Mouse (Mus musculus) forebrain, embryonic 14.5 days (tissue): ENCODE results near the gene Setdb2. TPM values are rescaled to one million over a fixed set of nuclear protein-coding genes. Genes with fewer than 3 reads are reported as not detected.
A peak's percentile ranks its signal among the peaks of the same experiment; 100 is the strongest.

Source experiments
- ATAC-seq: fragments of 200-750 bp; cut with Nextera tagmentation; 2 replicates; pipeline ENCODE4 v1.8.0; 2017; ENCODE audit warnings: mild to moderate bottlenecking, moderate library complexity
- DNase-seq: peaks from one replicate; pipeline ENCODE4 v3.0.0-alpha.2; 2015; ENCODE audit warnings: low spot score
- H3K27ac ChIP-seq: fragments of 300-500 bp; sonication (generic); 2 replicates; pipeline ENCODE4 v1.5.1; 2014; ENCODE audit warnings: low read depth, mild to moderate bottlenecking, control low read depth, low read length, moderate library complexity
- H3K27me3 ChIP-seq: fragments of 300-500 bp; sonication (generic); replicated peaks from 2 replicates; pipeline ENCODE4 v1.6.1; 2014; ENCODE audit warnings: low read length, control low read depth, mixed read lengths; ENCODE audit not compliant: control insufficient read depth, insufficient read depth
- H3K36me3 ChIP-seq: fragments of 300-500 bp; sonication (generic); 2 replicates; pipeline ENCODE4 v1.6.1; 2014; ENCODE audit warnings: low read length, control low read depth; ENCODE audit not compliant: control insufficient read depth, insufficient read depth
- H3K4me1 ChIP-seq: fragments of 300-500 bp; sonication (generic); 2 replicates; pipeline ENCODE4 v1.6.1; 2014; ENCODE audit warnings: antibody characterized with exemption, low read length, control low read depth; ENCODE audit not compliant: control insufficient read depth, insufficient read depth
- H3K4me2 ChIP-seq: fragments of 300-500 bp; sonication (generic); 2 replicates; pipeline ENCODE4 v1.6.1; 2014; ENCODE audit warnings: mild to moderate bottlenecking, control low read depth, low read length
- H3K4me3 ChIP-seq: fragments of 300-500 bp; sonication (generic); 2 replicates; pipeline ENCODE4 v1.5.1; 2014; ENCODE audit warnings: low read depth, low read length, control low read depth
- H3K9ac ChIP-seq: fragments of 300-500 bp; sonication (generic); 2 replicates; pipeline ENCODE4 v1.6.1; 2014; ENCODE audit warnings: mild to moderate bottlenecking, low read length, control low read depth, moderate library complexity
- H3K9me3 ChIP-seq: fragments of 300-500 bp; sonication (generic); replicated peaks from 2 replicates; pipeline ENCODE4 v1.6.1; 2016; ENCODE audit warnings: low read length, control low read depth, mixed read lengths; ENCODE audit not compliant: control insufficient read depth
- WGBS: fragments of 180-500 bp; shearing (Covaris S2); extraction: QIAGEN DNeasy Blood & Tissue Kit; methylation state at CpG from one replicate; pipeline ENCODE4 v1.1.7; 2014; 5-methylcytosine and 5-hydroxymethylcytosine counted together
- polyA plus RNA-seq: library from polyadenylated mRNA; unstranded; fragments of >200 nt; fragmentation: Nextera tagmentation; extraction: Ambion mirVana; gene quantifications from 2 replicates; pipeline ENCODE4 v1.2.1, GENCODE M21; 2014

Gene Setdb2
- 8.0 and 9.7 TPM in 2 replicates for polyA plus RNA-seq

DNA sequence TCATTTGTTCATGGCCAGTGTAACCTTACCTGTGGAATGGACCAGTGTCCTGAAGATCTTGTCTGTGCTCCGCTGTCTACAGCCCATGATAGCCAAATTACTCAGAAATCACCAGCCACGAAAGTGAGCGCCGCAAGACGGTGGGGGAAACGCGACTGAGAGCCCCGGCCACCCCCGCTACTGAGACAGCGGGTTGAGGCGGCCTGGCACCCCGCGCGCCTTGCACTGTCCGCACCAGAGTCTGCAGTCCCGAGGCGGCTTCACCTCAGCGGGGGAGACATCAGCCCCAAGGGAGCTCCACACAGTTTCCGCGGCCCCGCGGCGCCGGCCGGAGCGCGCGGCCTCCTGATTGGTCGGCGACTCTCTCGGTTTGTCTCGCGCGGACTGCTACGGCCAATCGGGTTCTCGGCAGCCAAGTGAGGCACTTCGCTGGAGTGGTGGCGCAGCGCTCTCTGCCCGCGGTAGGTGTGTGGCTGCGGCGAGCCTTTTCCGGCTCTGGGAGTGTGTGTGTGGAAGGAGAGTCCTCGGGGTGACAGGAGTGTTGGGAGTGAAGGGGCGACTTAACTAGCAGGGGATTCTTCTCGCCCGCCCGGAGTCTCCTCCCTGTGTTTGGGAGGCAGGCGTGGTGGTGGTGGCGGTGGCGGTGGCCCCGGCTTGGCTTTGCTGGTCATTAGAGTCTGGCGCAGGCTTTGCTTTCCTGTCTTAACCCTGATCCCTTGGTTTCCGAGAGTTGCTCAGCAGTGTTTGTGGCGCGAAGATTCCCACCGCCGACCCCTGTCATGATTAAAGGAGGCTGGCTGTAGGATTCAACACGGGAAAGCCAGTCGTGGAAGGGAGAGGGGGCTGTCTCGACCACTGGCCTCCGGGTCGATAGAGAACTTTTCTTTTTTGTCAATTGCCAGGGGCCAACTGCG lies at the start of gene Setdb2, which contains the start of gene Cab39l:
Gene Setdb2 (minus strand): TSS at position 327 of the 914 bp plus-strand sequence.
Gene Cab39l (plus strand): TSS at position 415 of the 914 bp plus-strand sequence.
- Histone ChIP-seq H3K4me3 (peak within 1 kb of the TSS; percentile 77), H3K9ac (peak within 1 kb of the TSS; percentile 90), H3K9me3 (no peaks in the 10 kb centered on the region), H3K27me3 (no peaks in the 10 kb centered on the region), H3K4me1 (0 out of 2 replicates have a peak, but pooled peaks cover 4% of the 10 kb centered on the region), H3K4me2 (peak within 1 kb of the TSS; percentile 86), H3K36me3 (no peaks in the 10 kb centered on the region), H3K27ac (peak within 1 kb of the TSS; percentile 71)
- WGBS, result under 1% methylated on average over 52 of the region's 66 CpGs
- DNase-seq, result peak; percentile 96
- ATAC-seq, result peak; percentile 100

DNA sequence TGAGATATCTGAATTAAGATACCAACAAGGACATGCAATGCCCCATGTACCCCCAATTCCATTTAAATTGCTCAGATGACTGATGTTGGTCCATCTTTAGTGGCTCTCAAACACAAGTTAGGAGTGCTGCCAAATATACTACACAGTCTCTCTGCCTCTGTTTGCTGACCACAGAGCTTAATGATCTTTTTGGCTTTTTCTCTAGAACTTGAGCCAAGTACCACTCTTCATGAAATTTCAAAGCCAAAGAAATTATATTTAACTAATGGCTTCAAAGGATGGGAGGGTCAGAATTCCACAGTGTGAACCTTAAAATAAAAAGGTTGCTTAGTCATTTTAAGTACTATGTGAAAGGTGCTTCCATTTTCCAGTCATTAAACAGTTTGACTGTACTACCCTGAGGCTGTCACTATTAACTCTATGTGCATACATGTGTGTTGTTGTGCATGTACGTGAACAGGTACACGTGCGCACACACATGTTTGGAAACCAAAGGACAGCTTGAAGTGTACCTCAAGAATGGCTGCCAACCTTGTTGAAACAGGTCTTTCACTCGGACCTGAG lies 44.6 kb upstream of the Setdb2 start:
- H3K4me3 ChIP-seq, result no peak overlapping the region
- no peaks in the 10 kb centered on the region for H3K9me3 ChIP-seq
- H3K4me2 ChIP-seq, result no peak overlapping the region
- no peak overlapping the region for H3K27ac ChIP-seq
- 94% methylated on average over 4 of the region's 4 CpGs for WGBS
- H3K9ac ChIP-seq, result no peak overlapping the region
- no peaks in the 10 kb centered on the region for H3K27me3 ChIP-seq
- no peaks in the 10 kb centered on the region for H3K4me1 ChIP-seq
- no peaks in the 10 kb centered on the region for H3K36me3 ChIP-seq
- ATAC-seq, result no peak
- no peak for DNase-seq

DNA sequence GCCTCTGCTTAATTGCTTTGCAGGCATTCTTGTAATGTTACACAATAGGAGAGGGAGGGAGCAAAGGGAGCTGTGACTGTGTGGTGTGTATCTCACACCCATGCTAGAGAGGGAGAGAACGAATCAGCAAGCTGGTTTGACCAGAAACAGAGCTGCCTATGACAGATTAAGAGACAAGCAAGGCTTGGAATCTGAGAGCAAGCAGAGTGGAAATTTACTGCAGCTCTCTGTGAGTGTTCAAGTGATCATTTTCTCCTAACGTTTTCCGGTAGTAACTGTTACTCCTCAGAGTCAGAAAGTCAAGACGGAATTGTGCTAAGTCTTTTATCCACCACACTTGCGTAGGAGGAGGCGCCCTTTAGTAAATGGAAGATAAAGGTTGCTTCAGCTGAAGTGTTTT lies 38.0 kb upstream of the Setdb2 start:
- ATAC-seq (no peak), DNase-seq (no peak)
- 70% methylated on average over 6 of the region's 6 CpGs for WGBS

DNA sequence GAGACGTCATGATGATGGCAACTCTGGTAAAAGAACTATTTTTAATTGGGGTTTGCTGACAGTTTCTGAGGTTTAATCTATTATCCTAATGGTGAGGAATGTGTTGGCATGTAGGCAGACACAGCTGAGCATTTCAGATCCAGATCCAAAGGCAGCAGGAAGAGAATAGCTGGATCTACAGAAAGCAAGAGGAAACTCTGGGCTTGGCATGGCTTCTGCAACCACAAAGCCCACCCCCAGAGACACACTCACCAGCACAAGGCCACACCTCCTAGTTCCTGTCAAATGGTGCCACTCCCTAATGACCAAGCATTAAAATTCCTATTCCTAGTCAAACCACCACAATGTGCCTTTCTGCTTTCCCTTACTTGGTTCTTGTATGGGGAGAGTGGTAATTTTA lies 30.1 kb upstream of the Setdb2 start:
- no peak for ATAC-seq
- H3K36me3 ChIP-seq, result no peaks in the 10 kb centered on the region

More for the DNA sequence above, 38.0 kb upstream of the Setdb2 start:
- H3K4me3 ChIP-seq, result no peak overlapping the region
- H3K4me2 ChIP-seq, result no peak overlapping the region
- H3K9ac ChIP-seq, result no peak overlapping the region
- no peaks in the 10 kb centered on the region for H3K27me3 ChIP-seq
- H3K36me3 ChIP-seq, result no peaks in the 10 kb centered on the region
- H3K27ac ChIP-seq, result no peak overlapping the region
- H3K4me1 ChIP-seq, result no peaks in the 10 kb centered on the region
- no peaks in the 10 kb centered on the region for H3K9me3 ChIP-seq

DNA sequence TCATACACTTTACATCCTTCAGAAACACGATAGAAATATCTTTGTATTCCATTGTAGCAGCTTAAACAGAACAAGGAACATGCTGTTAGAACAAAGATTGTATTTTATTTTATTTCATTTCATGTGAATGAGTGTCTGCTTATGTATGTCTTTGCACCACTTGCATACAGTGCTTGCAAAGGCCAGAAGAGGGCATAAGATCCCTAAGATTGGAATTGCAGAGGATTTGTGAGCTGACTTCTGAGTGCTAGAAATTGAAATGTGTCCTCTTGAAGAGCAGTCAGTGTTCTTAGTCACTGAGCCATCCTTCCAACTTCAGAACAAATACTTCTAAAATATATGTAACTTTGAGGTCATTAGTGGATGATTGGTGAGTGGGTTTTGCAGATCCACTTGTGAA lies 27.1 kb upstream of the Setdb2 start:
- Histone ChIP-seq H3K4me1 (no peaks in the 10 kb centered on the region), H3K27ac (no peak overlapping the region), H3K4me2 (no peak overlapping the region), H3K4me3 (no peak overlapping the region), H3K9me3 (no peaks in the 10 kb centered on the region), H3K9ac (no peak overlapping the region), H3K27me3 (no peaks in the 10 kb centered on the region), H3K36me3 (no peaks in the 10 kb centered on the region)
- DNase-seq, result peak; percentile 16
- 60% methylated on average over 1 of the region's 1 CpGs for WGBS
- no peak for ATAC-seq

More for the DNA sequence above, 30.1 kb upstream of the Setdb2 start:
- WGBS, result 77% methylated on average over 1 of the region's 1 CpGs
- Histone ChIP-seq H3K27ac (no peak overlapping the region), H3K9me3 (no peaks in the 10 kb centered on the region), H3K27me3 (no peaks in the 10 kb centered on the region), H3K4me1 (no peaks in the 10 kb centered on the region), H3K4me3 (no peak overlapping the region), H3K4me2 (no peak overlapping the region), H3K9ac (no peak overlapping the region)
- DNase-seq, result no peak

DNA sequence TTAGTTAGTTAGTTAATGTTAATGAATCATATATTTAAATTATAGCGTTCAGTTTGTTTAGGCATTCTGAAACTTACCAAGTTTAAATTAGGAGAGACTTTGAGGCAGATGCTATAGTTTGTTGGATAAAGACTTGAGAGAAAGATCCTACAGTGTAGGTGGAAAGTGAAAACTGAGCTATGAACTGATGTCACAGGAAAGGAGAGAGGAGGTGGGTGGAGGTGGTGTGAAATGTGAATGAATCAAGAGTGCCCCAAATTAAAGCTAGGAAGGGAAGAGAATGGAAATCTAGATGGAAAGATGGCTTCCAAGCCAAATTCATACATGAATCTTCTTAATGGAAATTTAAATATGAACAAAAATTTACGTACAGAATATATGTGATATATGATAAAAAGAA lies 25.8 kb upstream of the Setdb2 start:
- no peak overlapping the region for H3K27ac ChIP-seq
- no peaks in the 10 kb centered on the region for H3K36me3 ChIP-seq
- no peaks in the 10 kb centered on the region for H3K4me1 ChIP-seq
- no peak overlapping the region for H3K9ac ChIP-seq
- no peak overlapping the region for H3K4me3 ChIP-seq
- DNase-seq, result no peak
- no peak overlapping the region for H3K4me2 ChIP-seq
- no peaks in the 10 kb centered on the region for H3K9me3 ChIP-seq
- no peaks in the 10 kb centered on the region for H3K27me3 ChIP-seq
- no peak for ATAC-seq
- 89% methylated on average over 2 of the region's 2 CpGs for WGBS

DNA sequence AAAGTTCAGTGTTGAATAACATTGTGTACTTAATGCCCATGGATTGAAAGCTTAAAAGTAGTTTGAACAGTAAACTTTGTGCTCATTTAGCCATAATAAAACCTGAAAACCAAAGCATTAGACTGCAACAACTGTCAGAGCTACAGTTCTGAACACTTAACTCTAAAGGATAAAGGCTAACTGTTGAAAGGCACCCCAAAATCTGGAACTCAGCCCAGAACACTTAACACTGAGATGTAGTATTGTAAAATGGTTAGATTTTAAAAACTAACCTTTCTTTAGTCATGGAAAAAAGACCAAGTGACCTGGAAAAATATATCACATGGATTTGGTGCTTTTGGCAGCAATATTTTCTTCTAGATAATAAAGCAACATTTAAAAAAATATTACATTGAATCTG lies 7.3 kb upstream of the Setdb2 start:
- H3K4me2 ChIP-seq, result no peak overlapping the region
- H3K9me3 ChIP-seq, result no peaks in the 10 kb centered on the region
- no peaks in the 10 kb centered on the region for H3K4me1 ChIP-seq
- H3K27ac ChIP-seq, result no peak overlapping the region
- H3K9ac ChIP-seq, result no peak overlapping the region
- no peak overlapping the region for H3K4me3 ChIP-seq
- ATAC-seq (no peak), DNase-seq (peak; percentile 44)
- H3K36me3 ChIP-seq, result no peaks in the 10 kb centered on the region
- H3K27me3 ChIP-seq, result no peaks in the 10 kb centered on the region

DNA sequence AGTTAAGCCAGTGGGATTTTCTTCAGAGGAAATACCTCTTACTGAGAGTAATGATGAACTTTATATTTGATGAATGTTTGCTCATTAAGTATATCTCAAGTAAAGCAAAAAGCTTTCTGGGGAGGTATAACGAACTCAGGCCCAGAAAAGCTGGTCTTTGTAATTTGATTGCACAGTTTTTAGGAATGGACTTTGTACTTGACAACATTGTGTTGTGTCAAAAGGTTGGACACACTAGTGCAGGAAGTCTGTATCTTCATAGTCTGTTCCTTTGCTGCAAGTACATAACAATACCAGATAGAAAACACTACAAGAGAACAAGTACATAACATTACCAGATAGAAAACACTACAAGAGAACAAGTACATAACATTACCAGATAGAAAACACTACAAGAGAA lies 4.7 kb upstream of the Setdb2 start:
- DNase-seq (no peak), ATAC-seq (no peak)
- H3K4me2 ChIP-seq, result no peak overlapping the region
- 69% methylated on average over 1 of the region's 1 CpGs for WGBS
- no peaks in the 10 kb centered on the region for H3K9me3 ChIP-seq
- no peak overlapping the region for H3K4me3 ChIP-seq
- no peaks in the 10 kb centered on the region for H3K36me3 ChIP-seq
- no peaks in the 10 kb centered on the region for H3K4me1 ChIP-seq
- H3K9ac ChIP-seq, result no peak overlapping the region
- H3K27ac ChIP-seq, result no peak overlapping the region
- no peaks in the 10 kb centered on the region for H3K27me3 ChIP-seq

DNA sequence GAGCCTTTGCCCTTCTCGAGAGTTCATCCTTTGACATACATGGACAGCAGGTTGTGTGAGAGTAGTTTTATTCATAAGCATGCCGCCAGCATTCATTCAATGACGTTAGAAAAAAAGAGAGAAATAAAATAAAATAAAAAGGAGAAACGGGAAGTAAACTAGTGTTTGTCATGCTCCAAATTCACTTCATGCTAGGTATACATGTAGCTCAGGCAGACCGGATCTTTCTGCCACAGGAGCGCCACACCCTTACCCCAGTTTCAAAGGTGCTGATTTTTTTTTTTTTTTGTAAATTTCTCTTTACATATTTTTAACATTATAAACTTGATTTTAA lies 755 bp upstream of the Setdb2 start:
- WGBS, result 14% methylated on average over 6 of the region's 6 CpGs
- no peaks in the 10 kb centered on the region for H3K27me3 ChIP-seq
- H3K4me1 ChIP-seq, result 0 out of 2 replicates have a peak, but pooled peaks cover 4% of the 10 kb centered on the region
- ATAC-seq (no peak), DNase-seq (no peak)
- peak overlapping the region; percentile 77 for H3K4me3 ChIP-seq
- H3K9me3 ChIP-seq, result no peaks in the 10 kb centered on the region
- H3K36me3 ChIP-seq, result no peaks in the 10 kb centered on the region
- H3K27ac ChIP-seq, result 0 out of 2 replicates have a peak overlapping the region, but pooled peaks have one; percentile 71
- H3K4me2 ChIP-seq, result peak overlapping the region; percentile 86
- peak overlapping the region; percentile 90 for H3K9ac ChIP-seq
